Mouse (Mus musculus): Measurements from ENCODE around the gene Pex5l. TPM values are rescaled to one million over a fixed set of nuclear protein-coding genes. Genes with fewer than 3 reads are reported as not detected.

Pex5l gene
- polyA plus RNA-seq, 1 experiment from 2014 or later: 0.17 TPM

GRCm38 (mm10) chr3:32951382-32951781, 191.7 kb downstream of the Pex5l start:
- Histone ChIP-seq H3K27ac (ENCODE audit: low read length) (no peak overlapping the region), H3K4me1 (ENCODE audit: insufficient read depth, low read depth, low read length) (no peaks in the 10 kb centered on the region), H3K27me3 (replicated peaks; ENCODE audit: insufficient read depth, low read length) (no peaks in the 10 kb centered on the region), H3K4me3 (ENCODE audit: low read depth, low read length) (no peak overlapping the region), H3K9me3 (ENCODE audit: low read length) (no peaks in the 10 kb centered on the region), H3K4me2 (replicated peaks; ENCODE audit: low read depth, low read length) (no peak overlapping the region), H3K9ac (replicated peaks; ENCODE audit: low read depth) (no peak overlapping the region), H3K36me3 (ENCODE audit: insufficient read depth, low read length) (no peaks in the 10 kb centered on the region)
- ATAC-seq (no peak), DNase-seq (ENCODE audit: low spot score) (no peak)
- TF ChIP-seq EP300 (IDR thresholded peaks at IDR 0.05): no peak
- no peak for TF ChIP-seq CTCF (IDR thresholded peaks at IDR 0.05)
- WGBS: 0% methylated on average over 1 of the region's 1 CpGs

- 88% methylated on average over 5 of the region's 5 CpGs for WGBS
- no peaks in the 10 kb centered on the region for H3K36me3 ChIP-seq (ENCODE audit: insufficient read depth, low read length)
- no peak for DNase-seq (ENCODE audit: low spot score)
- H3K9ac ChIP-seq (replicated peaks; ENCODE audit: low read depth): no peak overlapping the region
- no peak for TF ChIP-seq CTCF (IDR thresholded peaks at IDR 0.05)
- TF ChIP-seq EP300 (IDR thresholded peaks at IDR 0.05): no peak
- no peaks in the 10 kb centered on the region for H3K9me3 ChIP-seq (ENCODE audit: low read length)
- no peaks in the 10 kb centered on the region for H3K27me3 ChIP-seq (replicated peaks; ENCODE audit: insufficient read depth, low read length)
- ATAC-seq: no peak
- H3K4me2 ChIP-seq (replicated peaks; ENCODE audit: low read depth, low read length): no peak overlapping the region
- H3K27ac ChIP-seq (ENCODE audit: low read length): no peak overlapping the region
- no peaks in the 10 kb centered on the region for H3K4me1 ChIP-seq (ENCODE audit: insufficient read depth, low read depth, low read length)
- no peak overlapping the region for H3K4me3 ChIP-seq (ENCODE audit: low read depth, low read length)
Measured at GRCm38 (mm10) chr3:32947486-32947885, 195.6 kb downstream of the Pex5l start.

GRCm38 (mm10) chr3:32939802-32940501, 203.1 kb downstream of the Pex5l start:
- no peak overlapping the region for H3K4me3 ChIP-seq (ENCODE audit: low read depth, low read length)
- no peak overlapping the region for H3K9ac ChIP-seq (replicated peaks; ENCODE audit: low read depth)
- H3K27me3 ChIP-seq (replicated peaks; ENCODE audit: insufficient read depth, low read length): no peaks in the 10 kb centered on the region
- DNase-seq (ENCODE audit: low spot score) (no peak), ATAC-seq (no peak)
- TF ChIP-seq CTCF (IDR thresholded peaks at IDR 0.05): no peak
- no peak for TF ChIP-seq EP300 (IDR thresholded peaks at IDR 0.05)
- 52% methylated on average over 8 of the region's 8 CpGs for WGBS
- no peak overlapping the region for H3K27ac ChIP-seq (ENCODE audit: low read length)
- no peaks in the 10 kb centered on the region for H3K9me3 ChIP-seq (ENCODE audit: low read length)
- H3K36me3 ChIP-seq (ENCODE audit: insufficient read depth, low read length): no peaks in the 10 kb centered on the region
- H3K4me1 ChIP-seq (ENCODE audit: insufficient read depth, low read depth, low read length): no peaks in the 10 kb centered on the region
- H3K4me2 ChIP-seq (replicated peaks; ENCODE audit: low read depth, low read length): no peak overlapping the region

GRCm38 (mm10) chr3:32924168-32924567, 218.9 kb downstream of the Pex5l start:
- no peak for ATAC-seq
- H3K4me2 ChIP-seq (replicated peaks; ENCODE audit: low read depth, low read length): no peak overlapping the region

GRCm38 (mm10) chr3:32910071-32910551, 232.9 kb downstream of the Pex5l start:
- no peak overlapping the region for H3K27ac ChIP-seq (ENCODE audit: low read length)
- no peaks in the 10 kb centered on the region for H3K27me3 ChIP-seq (replicated peaks; ENCODE audit: insufficient read depth, low read length)
- TF ChIP-seq CTCF (IDR thresholded peaks at IDR 0.05) (peak; percentile 39), EP300 (IDR thresholded peaks at IDR 0.05) (no peak)
- 66% methylated on average over 7 of the region's 7 CpGs for WGBS
- no peaks in the 10 kb centered on the region for H3K4me1 ChIP-seq (ENCODE audit: insufficient read depth, low read depth, low read length)
- H3K36me3 ChIP-seq (ENCODE audit: insufficient read depth, low read length): 0 out of 2 replicates have a peak, but pooled peaks cover 3% of the 10 kb centered on the region
- no peak overlapping the region for H3K4me2 ChIP-seq (replicated peaks; ENCODE audit: low read depth, low read length)
- no peak overlapping the region for H3K9ac ChIP-seq (replicated peaks; ENCODE audit: low read depth)
- ATAC-seq (no peak), DNase-seq (ENCODE audit: low spot score) (no peak)
- no peaks in the 10 kb centered on the region for H3K9me3 ChIP-seq (ENCODE audit: low read length)
- H3K4me3 ChIP-seq (ENCODE audit: low read depth, low read length): no peak overlapping the region

More at GRCm38 (mm10) chr3:32924168-32924567, 218.9 kb downstream of the Pex5l start:
- H3K27me3 ChIP-seq (replicated peaks; ENCODE audit: insufficient read depth, low read length): no peaks in the 10 kb centered on the region
- no peak for DNase-seq (ENCODE audit: low spot score)
- H3K4me1 ChIP-seq (ENCODE audit: insufficient read depth, low read depth, low read length): no peaks in the 10 kb centered on the region
- H3K9me3 ChIP-seq (ENCODE audit: low read length): no peaks in the 10 kb centered on the region
- H3K36me3 ChIP-seq (ENCODE audit: insufficient read depth, low read length): no peaks in the 10 kb centered on the region
- H3K4me3 ChIP-seq (ENCODE audit: low read depth, low read length): no peak overlapping the region
- no peak overlapping the region for H3K27ac ChIP-seq (ENCODE audit: low read length)
- 86% methylated on average over 6 of the region's 6 CpGs for WGBS
- H3K9ac ChIP-seq (replicated peaks; ENCODE audit: low read depth): no peak overlapping the region
- TF ChIP-seq CTCF (IDR thresholded peaks at IDR 0.05) (no peak), EP300 (IDR thresholded peaks at IDR 0.05) (no peak)

- WGBS: 73% methylated on average over 3 of the region's 3 CpGs
- Histone ChIP-seq H3K4me2 (replicated peaks; ENCODE audit: low read depth, low read length) (no peak overlapping the region), H3K4me1 (ENCODE audit: insufficient read depth, low read depth, low read length) (no peaks in the 10 kb centered on the region), H3K9me3 (ENCODE audit: low read length) (no peaks in the 10 kb centered on the region), H3K27ac (ENCODE audit: low read length) (no peak overlapping the region), H3K36me3 (ENCODE audit: insufficient read depth, low read length) (no peaks in the 10 kb centered on the region), H3K4me3 (ENCODE audit: low read depth, low read length) (no peak overlapping the region), H3K27me3 (replicated peaks; ENCODE audit: insufficient read depth, low read length) (no peaks in the 10 kb centered on the region), H3K9ac (replicated peaks; ENCODE audit: low read depth) (no peak overlapping the region)
- TF ChIP-seq CTCF (IDR thresholded peaks at IDR 0.05) (no peak), EP300 (IDR thresholded peaks at IDR 0.05) (no peak)
- no peak for ATAC-seq
- no peak for DNase-seq (ENCODE audit: low spot score)
Measured at GRCm38 (mm10) chr3:32908400-32908799, 234.6 kb downstream of the Pex5l start.

Measured in lung, postnatal 0 days (tissue).